Mouse (Mus musculus) limb, embryonic 14.5 days (tissue): Measurements from ENCODE around the gene Npepl1. TPM values are rescaled to one million over a fixed set of nuclear protein-coding genes. Genes with fewer than 3 reads are reported as not detected.
A peak's percentile ranks its signal among the peaks of the same experiment; 100 is the strongest.

Experiments used
- ATAC-seq: fragments of 200-750 bp; cut with Nextera tagmentation; 2 replicates; pipeline ENCODE4 v1.8.0; 2017; ENCODE audit warnings: low read depth, moderate number of reproducible peaks, moderate TSS enrichment; ENCODE audit not compliant: low FRiP score
- DNase-seq: peaks from one replicate; pipeline ENCODE4 v3.0.0-alpha.2; 2015; ENCODE audit warnings: low spot score
- H3K27ac ChIP-seq: fragments of 300-500 bp; sonication (generic); replicated peaks from 2 replicates; pipeline ENCODE4 v1.5.1; 2014; ENCODE audit warnings: low read depth, mild to moderate bottlenecking, low read length, moderate library complexity, mixed read lengths
- H3K27me3 ChIP-seq: fragments of 300-500 bp; sonication (generic); 2 replicates; pipeline ENCODE4 v1.6.1; 2014; ENCODE audit warnings: low read length, mixed read lengths; ENCODE audit not compliant: control insufficient read depth, insufficient read depth
- H3K36me3 ChIP-seq: fragments of 300-500 bp; sonication (generic); 2 replicates; pipeline ENCODE4 v1.6.1; 2014; ENCODE audit warnings: mild to moderate bottlenecking, low read length, moderate library complexity, mixed read lengths; ENCODE audit not compliant: control insufficient read depth, insufficient read depth
- H3K4me1 ChIP-seq: fragments of 300-500 bp; sonication (generic); 2 replicates; pipeline ENCODE4 v1.6.1; 2014; ENCODE audit warnings: antibody characterized with exemption, low read length, mixed read lengths; ENCODE audit not compliant: control insufficient read depth, insufficient read depth
- H3K4me2 ChIP-seq: fragments of 300-500 bp; sonication (generic); replicated peaks from 2 replicates; pipeline ENCODE4 v1.6.1; 2014; ENCODE audit warnings: low read depth, mild to moderate bottlenecking, low read length, moderate library complexity; ENCODE audit not compliant: severe bottlenecking
- H3K4me3 ChIP-seq: fragments of 300-500 bp; sonication (generic); replicated peaks from 2 replicates; pipeline ENCODE4 v1.5.1; 2014; ENCODE audit warnings: low read length
- H3K9ac ChIP-seq: fragments of 300-500 bp; sonication (generic); 2 replicates; pipeline ENCODE4 v1.6.1; 2014; ENCODE audit warnings: mild to moderate bottlenecking, low read depth, low read length, moderate library complexity; ENCODE audit not compliant: severe bottlenecking
- H3K9me3 ChIP-seq: fragments of 300-500 bp; sonication (generic); 2 replicates; pipeline ENCODE4 v1.6.1; 2016; ENCODE audit warnings: low read length; ENCODE audit not compliant: control insufficient read depth
- POLR2A ChIP-seq: fragments of 200-500 bp; IDR thresholded peaks from 2 replicates; pipeline ENCODE4 v1.8.0; 2012; ENCODE audit warnings: inconsistent platforms, mild to moderate bottlenecking, moderate library complexity, borderline replicate concordance; ENCODE audit not compliant: insufficient read depth, insufficient read length; ENCODE audit errors: extremely low read depth
- WGBS: fragments of 180-500 bp; shearing (Covaris S2); extraction: QIAGEN DNeasy Blood & Tissue Kit; methylation state at CpG from one replicate; pipeline ENCODE4 v1.1.7; 2014; 5-methylcytosine and 5-hydroxymethylcytosine counted together
- polyA plus RNA-seq, 2 experiments: library from polyadenylated mRNA; depleted of rRNA in 1 of 2; stranded (reverse) in 1 of 2; unstranded in 1 of 2; fragments of >200 nt; fragmentation: Nextera tagmentation in 1 of 2; extraction: Ambion mirVana in 1 of 2; gene quantifications; 2 replicates each; pipeline versions ENCODE4 v1.2.1 to v1.2.3; 2012 to 2014

Gene Npepl1
- polyA plus RNA-seq, 2 experiments = 72.4 to 136 TPM

GRCm38 (mm10) chr2:174075673-174076432, 34.3 kb upstream of the Npepl1 start, which contains the start of gene Stx16:
Gene Stx16, plus strand, starts transcription at chr2:174076308.
- WGBS = under 1% methylated on average over 32 of the region's 32 CpGs
- H3K27ac ChIP-seq = peak within 1 kb of the TSS; percentile 98
- H3K4me1 ChIP-seq = peaks cover 35% of the 10 kb centered on the region

DNA sequence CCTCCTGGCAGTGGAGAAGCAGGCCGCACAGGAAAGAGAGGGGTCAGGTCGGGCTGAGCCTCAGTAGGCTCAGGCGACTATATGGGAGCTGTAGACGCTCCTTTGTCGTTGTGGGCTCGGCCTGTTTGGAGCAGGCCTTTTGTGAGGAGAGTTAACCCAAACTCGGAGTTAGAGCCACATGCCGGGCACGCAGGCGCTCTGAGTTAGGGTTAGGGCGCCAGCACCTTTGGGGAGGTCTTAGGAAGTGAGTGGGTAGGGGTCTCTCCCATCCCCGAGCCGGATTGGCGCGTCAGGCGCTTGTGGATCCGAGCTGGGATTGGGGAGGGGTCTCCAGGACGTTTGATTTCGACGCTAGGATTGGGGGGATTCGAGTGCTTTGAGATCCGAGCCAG, 33.7 kb upstream of the Npepl1 start:
- ATAC-seq (peak; percentile 48), DNase-seq (peak; percentile 72)
- Histone ChIP-seq H3K9me3 (no peaks in the 10 kb centered on the region), H3K4me2 (peak overlapping the region; percentile 79), H3K27me3 (no peaks in the 10 kb centered on the region), H3K9ac (peak overlapping the region; percentile 78), H3K36me3 (no peaks in the 10 kb centered on the region), H3K4me3 (peak overlapping the region; percentile 70), H3K27ac (peak overlapping the region; percentile 98), H3K4me1 (peaks cover 37% of the 10 kb centered on the region)
- TF ChIP-seq POLR2A = no peak
- 2% methylated on average over 22 of the region's 22 CpGs for WGBS

More at GRCm38 (mm10) chr2:174075673-174076432, 34.3 kb upstream of the Npepl1 start, which contains the start of gene Stx16:
- ATAC-seq = peak; percentile 85
- Histone ChIP-seq H3K4me3 (peak within 1 kb of the TSS; percentile 70), H3K36me3 (no peaks in the 10 kb centered on the region), H3K27me3 (no peaks in the 10 kb centered on the region), H3K9me3 (no peaks in the 10 kb centered on the region), H3K4me2 (peak within 1 kb of the TSS; percentile 79), H3K9ac (peak within 1 kb of the TSS; percentile 78)
- TF ChIP-seq POLR2A = 0 out of 2 replicates have a peak, but pooled peaks have one; percentile 44
- DNase-seq = peak; percentile 93

GRCm38 (mm10) chr2:174077004-174077695, 33.0 kb upstream of the Npepl1 start:
- under 1% methylated on average over 19 of the region's 19 CpGs for WGBS
- H3K9me3 ChIP-seq = no peaks in the 10 kb centered on the region
- no peaks in the 10 kb centered on the region for H3K27me3 ChIP-seq
- DNase-seq (no peak), ATAC-seq (no peak; the same call in 1 of the 2 replicates)
- peak overlapping the region; percentile 78 for H3K9ac ChIP-seq
- H3K36me3 ChIP-seq = no peaks in the 10 kb centered on the region
- H3K27ac ChIP-seq = peak overlapping the region; percentile 98
- TF ChIP-seq POLR2A = no peak
- peak overlapping the region; percentile 79 for H3K4me2 ChIP-seq
- H3K4me3 ChIP-seq = peak overlapping the region; percentile 70
- peaks cover 43% of the 10 kb centered on the region for H3K4me1 ChIP-seq

GRCm38 (mm10) chr2:174077776-174078338, 32.3 kb upstream of the Npepl1 start:
- H3K9ac ChIP-seq = peak overlapping the region; percentile 78
- H3K4me3 ChIP-seq = peak overlapping the region; percentile 70
- WGBS = 13% methylated on average over 10 of the region's 11 CpGs
- DNase-seq (no peak), ATAC-seq (no peak)
- TF ChIP-seq POLR2A = no peak
- H3K27me3 ChIP-seq = no peaks in the 10 kb centered on the region
- peak overlapping the region; percentile 79 for H3K4me2 ChIP-seq
- peaks cover 42% of the 10 kb centered on the region for H3K4me1 ChIP-seq
- H3K9me3 ChIP-seq = no peaks in the 10 kb centered on the region
- H3K36me3 ChIP-seq = no peaks in the 10 kb centered on the region
- H3K27ac ChIP-seq = peak overlapping the region; percentile 98

- H3K27ac ChIP-seq = peak overlapping the region; percentile 35
- no peak for ATAC-seq
- 74% methylated on average over 5 of the region's 5 CpGs for WGBS
Observed at GRCm38 (mm10) chr2:174081833-174082232, 28.3 kb upstream of the Npepl1 start.

More at GRCm38 (mm10) chr2:174081833-174082232, 28.3 kb upstream of the Npepl1 start:
- H3K36me3 ChIP-seq = no peaks in the 10 kb centered on the region; the same call in none of the 2 replicates
- H3K4me2 ChIP-seq = no peak overlapping the region
- H3K9ac ChIP-seq = no peak overlapping the region
- no peak overlapping the region for H3K4me3 ChIP-seq
- no peaks in the 10 kb centered on the region for H3K27me3 ChIP-seq
- H3K4me1 ChIP-seq = peaks cover 20% of the 10 kb centered on the region; the same call in 1 of the 2 replicates
- H3K9me3 ChIP-seq = no peaks in the 10 kb centered on the region
- TF ChIP-seq POLR2A = no peak
- DNase-seq = no peak
